Mouse (Mus musculus) heart, postnatal 36 days (tissue): ENCODE results near the gene 2310007B03Rik. TPM values are rescaled to one million over a fixed set of nuclear protein-coding genes. Genes with fewer than 3 reads are reported as not detected.

Experiments
- DNase-seq, 2 experiments: peaks; one replicate each; pipeline ENCODE4 v3.0.0; 2021 to 2022
- intact Hi-C: fragments of 180-260 bp; cut with DNase I; formaldehyde crosslinking; loops from one replicate; pipeline ENCODE4 v1.15.1; 2025
- total RNA-seq, 2 experiments: library from RNA; stranded (reverse); gene quantifications; 2 replicates each; pipeline ENCODE4 v1.2.3; 2021

Gene 2310007B03Rik
- total RNA-seq, 2 experiments from 2014 or later, result not detected

DNA sequence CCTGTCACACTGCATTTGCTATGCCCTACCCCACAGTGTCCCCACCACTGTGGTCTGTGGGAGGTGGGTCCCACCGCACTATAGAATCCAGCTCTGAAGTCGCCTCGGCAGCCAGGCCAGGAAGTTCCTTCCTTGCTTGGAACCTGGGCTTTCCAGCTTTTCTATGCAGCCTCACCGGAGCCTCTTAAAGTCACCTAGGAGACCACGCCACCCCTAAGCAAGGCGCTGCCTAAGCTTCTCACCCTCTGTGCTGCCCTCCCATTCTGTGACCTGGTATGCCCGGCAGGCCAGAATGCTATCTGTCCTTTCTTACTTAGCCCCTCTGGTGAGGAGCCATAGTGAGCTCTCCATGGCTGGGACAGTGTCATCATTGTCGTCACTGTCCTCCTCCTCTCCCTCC lies 602 bp upstream of the 2310007B03Rik start:
- intact Hi-C loops, result no loop called here
- no peak for DNase-seq

DNA sequence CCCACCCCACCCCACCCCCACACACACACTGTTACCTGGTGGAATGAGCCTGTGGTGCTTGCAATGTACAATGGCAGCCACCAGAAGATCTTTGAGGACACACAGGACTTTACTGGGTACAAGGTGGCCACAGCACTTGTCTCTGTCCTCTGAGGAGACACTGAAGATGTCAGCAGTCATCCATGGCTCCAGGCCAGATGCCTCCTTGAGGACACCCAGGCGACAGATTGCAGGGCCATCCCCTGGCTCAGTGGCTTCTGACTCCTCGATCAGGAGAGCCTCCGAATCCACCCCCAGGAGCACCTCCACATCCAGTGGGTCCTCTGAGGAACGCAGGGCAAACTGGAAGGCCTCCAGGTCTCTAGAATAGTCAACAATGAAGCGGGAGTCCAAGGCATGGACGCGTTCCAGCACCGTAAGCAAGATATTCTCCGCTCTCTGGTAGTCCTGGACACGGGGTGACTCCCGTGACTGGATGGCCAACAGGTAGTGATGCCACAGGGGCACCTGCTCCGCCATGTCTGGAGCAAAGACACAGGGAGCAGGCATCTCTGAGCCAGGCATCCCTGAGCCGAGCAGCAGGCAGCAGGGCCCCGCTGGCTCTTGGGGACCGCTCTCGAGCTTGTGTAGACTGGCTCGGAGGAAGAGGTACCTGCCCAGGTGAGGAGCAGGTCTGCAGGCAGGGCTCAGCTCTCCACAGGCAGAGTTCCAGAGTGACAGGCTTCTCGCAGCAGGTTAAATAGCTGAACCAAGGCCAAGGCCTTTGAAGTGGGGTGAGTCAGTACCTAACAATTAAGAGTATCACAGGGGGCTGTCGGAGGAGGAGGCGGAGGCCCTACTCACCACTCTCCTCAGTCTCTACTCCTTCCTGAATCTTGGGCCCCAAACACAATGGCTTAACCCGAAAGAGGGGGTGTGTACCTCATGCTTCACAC lies 915 bp downstream of the 2310007B03Rik start:
- no peak for DNase-seq
- intact Hi-C loops, result no loop called here

DNA sequence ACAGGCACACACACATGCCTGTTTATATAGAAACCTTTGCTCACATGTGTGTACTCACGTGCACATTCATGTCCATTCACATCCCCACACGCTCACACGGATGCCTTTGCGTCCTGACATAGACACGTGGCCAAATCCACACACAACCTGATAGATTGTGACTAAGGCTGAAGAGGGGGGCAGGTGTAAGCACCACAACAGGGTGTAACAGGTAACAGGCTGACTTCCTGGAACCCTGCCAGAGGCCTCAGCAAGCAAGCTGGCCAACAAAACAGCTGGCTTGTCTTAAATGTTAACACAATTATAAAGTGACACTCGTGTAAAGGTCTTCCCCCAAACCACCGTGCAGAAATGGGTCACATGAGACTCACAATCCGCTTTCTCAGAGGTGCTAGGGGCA lies 1.8 kb downstream of the 2310007B03Rik start:
- intact Hi-C loops, result no loop called here
- DNase-seq, result no peak

DNA sequence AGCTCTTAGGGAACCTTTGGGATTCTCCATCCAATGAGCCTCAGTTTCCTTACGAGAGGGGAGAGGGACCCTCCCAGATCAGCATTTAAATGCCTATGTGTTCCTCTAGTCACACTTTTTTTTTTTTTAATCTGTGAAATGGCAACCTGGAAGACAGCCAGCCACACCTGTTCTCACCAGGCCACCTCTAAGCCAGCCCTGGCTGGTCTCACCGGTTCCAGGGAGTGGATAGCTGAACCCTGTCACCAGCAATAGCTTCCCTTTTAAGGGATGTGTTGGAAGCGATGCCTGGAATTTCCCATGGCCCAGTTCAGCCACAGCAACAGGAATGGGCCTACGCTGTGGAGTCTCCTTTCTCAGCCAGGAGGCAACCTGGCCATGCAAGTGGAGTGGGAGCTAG lies 3.2 kb downstream of the 2310007B03Rik start:
- intact Hi-C loops, result no loop called here
- DNase-seq, result no peak

DNA sequence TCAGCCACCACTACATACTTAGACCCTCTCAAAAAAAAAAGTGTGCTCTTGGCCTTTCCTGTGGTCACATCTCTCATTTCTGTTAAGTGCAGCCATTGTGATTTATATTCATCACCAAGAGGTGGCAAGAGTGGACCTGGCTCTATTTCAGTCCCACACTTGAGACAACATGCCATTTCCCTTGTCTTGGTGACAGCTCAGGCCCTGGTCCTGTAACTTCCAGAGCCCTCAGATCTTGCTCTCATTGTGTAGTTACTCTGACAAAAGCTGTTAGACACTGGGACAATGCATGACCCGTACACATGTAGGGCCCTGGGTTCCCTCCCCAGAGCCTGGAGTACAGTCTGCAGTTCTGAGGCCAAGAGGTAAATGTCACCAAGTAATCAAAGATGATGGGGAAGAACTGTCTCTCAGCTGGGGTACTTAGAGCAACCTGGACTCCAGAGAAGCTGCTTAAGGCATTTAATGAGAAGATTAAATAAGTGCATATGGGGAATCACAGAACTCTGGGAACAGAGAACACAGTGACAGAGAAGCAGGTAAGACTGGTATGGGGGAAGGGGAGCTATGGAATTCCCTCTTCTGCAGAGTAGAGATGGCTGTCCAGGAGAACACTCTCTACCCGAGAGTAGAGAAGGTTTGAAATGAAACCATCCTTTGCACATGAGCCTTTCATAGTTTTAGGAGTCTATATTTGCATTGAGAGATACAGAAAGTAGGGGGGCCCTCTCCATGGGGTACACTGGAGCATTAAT lies 9.7 kb downstream of the 2310007B03Rik start:
- intact Hi-C loops, result no loop called here
- DNase-seq, result no peak

DNA sequence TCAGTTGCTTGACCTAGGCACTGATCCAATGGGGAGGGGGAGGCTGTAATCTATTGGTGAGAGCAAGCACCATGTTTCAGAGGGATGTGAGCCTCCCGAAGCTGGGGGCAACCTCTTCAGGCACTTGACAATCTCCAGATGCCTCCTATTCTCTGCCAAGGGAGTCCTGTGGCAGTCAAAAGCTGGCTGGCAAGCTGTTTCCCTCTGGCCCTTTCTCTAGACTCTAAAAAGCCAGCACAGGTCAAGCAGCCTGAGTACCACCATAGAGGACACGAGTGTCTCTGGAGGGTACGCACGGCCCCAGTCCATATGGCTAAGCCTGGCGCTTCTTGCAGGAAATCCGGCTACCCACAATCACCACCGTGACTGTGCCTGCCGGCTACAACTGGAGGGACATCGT lies 16.6 kb downstream of the 2310007B03Rik start:
- DNase-seq, result peak in 1 of 2 experiments; percentile 16
- intact Hi-C loops, result no loop called here

DNA sequence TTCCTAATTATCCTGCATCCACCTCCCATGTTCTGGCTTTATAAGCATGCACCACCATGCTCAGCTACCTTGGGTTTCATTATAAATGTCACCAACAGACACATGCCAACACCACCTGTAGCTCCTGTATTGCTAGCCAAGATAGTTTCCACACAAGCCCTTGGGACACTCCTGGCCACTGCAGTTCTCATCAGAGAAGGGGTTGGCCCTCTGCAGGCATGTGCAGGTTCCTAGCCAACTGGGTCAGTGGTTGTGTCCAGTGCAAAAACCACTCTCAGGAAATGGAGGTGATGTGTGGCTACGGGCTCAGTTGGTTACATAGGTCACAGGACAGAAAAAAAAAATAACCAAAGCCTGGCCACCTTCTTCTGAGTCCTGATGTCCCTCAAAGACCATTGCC lies 17.9 kb downstream of the 2310007B03Rik start:
- DNase-seq, result no peak
- intact Hi-C loops, result no loop called here

DNA sequence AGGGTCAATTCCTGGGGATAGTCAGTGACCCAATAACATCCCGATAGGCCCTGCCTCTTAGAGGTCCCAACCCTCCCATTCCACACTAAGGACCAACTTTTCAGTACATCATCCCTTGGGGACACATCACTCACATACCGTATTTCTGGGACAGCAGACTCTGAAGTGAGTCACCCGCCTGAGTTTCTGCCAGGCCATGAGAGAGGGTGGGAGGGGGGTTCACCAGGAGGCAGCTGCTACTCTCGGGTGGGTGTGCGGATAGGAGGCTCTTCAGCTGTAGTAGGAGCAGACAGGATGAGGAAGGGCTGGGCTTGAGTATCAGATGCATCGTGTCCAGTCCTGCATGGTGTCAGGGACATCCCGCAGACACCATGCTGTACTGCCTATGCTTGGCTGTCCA lies 21.0 kb downstream of the 2310007B03Rik start:
- no peak for DNase-seq
- intact Hi-C loops, result no loop called here

DNA sequence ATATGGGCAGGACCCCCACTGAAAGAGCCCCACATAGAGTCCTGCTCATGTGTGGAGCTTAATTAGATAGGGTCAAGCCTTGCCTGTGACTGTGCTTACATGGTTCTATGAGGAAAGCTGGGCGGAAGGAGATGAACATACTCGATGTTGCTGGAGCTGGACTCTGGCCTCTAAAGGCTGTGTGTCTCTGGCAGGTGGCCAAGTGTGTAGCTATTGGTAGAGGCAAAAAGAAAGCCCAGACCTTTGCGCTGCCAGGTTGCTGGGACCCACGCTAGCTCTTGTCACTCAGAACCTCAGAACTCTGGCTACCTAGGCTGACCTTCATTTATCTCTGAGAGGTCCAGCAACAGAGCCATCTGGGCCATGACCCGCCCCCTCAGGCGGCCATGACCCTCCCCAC lies 22.2 kb downstream of the 2310007B03Rik start:
- intact Hi-C loops, result no loop called here
- DNase-seq, result no peak

DNA sequence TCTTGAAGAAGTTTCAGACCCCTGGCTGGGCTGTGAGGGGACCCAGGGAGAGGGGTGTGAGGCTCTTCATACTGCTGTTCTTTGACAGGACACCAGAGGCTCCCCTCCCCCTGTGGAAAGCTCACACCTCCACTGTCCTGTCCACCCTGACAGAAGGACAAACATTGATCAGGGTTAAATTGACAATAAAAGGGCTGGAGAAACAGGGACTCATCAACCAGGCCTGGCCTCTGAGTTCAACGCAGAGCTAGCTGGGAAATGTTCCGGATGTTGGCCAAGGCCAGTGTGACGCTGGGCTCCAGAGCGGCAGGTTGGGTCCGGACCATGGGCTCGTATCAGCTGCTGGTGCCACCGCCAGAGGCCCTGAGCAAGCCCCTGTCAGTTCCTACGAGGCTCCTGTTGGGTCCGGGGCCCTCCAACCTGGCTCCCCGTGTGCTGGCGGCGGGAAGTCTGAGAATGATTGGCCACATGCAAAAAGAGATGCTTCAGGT lies 25.7 kb downstream of the 2310007B03Rik start, which contains the start of gene Agxt:
Gene Agxt (plus strand): TSS at position 205 of the 491 bp plus-strand sequence.
- no peak for DNase-seq
- intact Hi-C loops, result no loop called here

DNA sequence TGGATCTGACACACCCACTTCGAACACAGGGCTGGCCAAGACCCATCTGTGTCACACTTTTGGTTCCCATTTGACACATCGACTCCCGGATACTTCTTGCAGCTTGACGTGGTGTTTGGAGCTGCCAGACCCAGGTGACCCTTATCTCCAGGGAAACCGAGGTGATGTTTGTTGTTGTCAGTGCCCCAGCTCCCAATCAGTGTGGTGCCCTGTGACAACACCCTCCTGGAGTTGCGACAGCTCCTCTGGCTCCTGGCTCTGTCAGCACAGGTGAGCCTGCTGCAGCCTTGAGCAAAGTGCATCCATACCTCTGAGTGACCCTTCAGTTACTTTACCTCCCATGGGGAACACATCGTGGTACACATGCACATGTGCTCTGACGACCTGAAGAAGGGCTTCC lies 28.1 kb downstream of the 2310007B03Rik start:
- DNase-seq, result no peak
- intact Hi-C loops, result no loop called here

DNA sequence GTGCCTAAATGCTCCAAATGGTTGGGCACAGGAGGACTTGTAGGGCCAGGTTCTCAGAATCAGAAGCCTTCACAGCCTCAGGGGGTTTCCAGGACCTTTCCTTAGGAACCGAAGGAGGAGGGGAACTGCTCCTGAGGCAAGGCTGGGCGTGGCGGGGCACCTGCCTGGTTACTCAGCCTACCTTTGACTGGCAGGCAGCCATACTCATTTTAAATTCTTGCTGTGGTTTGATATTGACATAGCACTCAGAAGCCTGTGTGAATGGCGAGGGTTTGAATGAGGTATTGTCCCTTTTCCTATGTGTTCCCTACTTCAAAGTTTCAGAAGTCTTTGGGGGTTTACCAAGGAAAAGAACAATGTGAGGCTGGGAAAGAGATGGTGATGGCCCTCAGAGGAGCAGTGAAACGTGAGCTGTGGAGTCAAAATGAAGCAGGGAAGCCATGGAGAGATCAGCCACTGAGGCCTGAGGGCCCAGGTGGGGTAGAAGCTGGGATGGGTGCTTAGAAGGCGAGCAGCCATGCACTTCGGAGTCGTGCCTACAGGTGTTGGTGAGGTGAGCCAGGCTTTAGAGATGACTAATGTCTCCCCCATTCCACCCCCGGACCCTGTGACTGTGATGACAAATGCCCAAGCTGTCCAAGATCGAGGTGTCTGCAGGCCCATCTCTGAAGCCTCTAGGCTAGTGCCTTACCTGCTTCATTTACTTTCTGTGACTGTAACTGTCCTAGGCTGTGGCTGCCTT lies 30.3 kb downstream of the 2310007B03Rik start:
- intact Hi-C loops, result no loop called here

DNA sequence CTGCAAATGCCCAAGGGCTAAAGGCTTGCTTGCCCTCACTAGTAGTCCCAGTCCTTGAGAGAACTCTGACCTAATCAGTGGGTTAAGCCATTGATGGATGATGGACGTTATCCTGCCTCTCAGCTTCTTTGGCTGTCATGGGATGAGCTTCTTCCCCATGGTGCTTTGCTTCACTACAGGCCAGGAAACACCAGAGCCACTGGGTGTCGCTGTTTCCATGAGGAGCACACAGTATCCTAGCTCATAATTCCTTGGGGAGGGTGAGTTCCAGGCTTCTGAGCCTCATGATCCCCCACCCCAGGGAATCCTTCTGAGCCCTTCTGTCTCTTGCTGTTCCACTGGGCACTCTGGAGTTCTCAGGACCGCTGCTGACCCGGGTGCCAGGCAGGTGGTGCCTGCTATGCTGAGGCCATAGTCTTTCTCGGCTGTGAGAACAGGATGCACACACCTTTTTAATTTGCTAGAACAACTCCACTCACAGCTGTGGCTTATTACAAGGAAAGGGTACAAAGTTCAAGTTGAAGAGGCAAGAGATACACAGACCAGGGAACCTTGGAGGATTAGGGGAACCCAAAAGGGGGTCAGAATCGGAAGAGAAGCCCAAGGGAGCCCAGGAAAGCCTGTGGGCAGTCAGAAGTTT lies 31.9 kb downstream of the 2310007B03Rik start:
- intact Hi-C loops, result loop anchor here (5.0 kb wide), 1 partner anchor 172 kb away; no protein-coding TSS in a partner anchor

More for the DNA sequence above, 30.3 kb downstream of the 2310007B03Rik start:
- no peak for DNase-seq

DNA sequence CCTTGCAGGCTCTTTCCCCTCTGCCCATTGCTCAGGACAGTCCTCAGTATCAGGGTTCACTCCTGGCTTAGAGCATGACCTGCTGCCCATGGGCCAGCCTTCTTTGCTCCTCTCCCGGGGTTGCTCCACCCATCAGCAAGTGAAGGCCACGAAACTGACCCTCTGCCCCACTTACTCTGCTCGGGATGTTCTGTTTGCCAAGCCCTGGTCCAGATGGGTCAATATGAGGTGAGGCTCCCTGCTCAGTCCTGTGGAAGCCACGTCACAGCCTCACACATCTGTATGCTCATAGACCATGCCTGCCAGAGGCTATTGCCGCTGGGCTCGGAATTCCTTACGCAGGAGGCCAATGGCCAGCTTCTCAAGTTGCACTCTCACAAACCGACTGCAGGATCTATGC lies 32.5 kb downstream of the 2310007B03Rik start:
- intact Hi-C loops, result loop anchor here (5.0 kb wide), 1 partner anchor 171 kb away; no protein-coding TSS in a partner anchor
- DNase-seq, result no peak

More for the DNA sequence above, 31.9 kb downstream of the 2310007B03Rik start:
- DNase-seq, result peak; percentile 39 to 50

DNA sequence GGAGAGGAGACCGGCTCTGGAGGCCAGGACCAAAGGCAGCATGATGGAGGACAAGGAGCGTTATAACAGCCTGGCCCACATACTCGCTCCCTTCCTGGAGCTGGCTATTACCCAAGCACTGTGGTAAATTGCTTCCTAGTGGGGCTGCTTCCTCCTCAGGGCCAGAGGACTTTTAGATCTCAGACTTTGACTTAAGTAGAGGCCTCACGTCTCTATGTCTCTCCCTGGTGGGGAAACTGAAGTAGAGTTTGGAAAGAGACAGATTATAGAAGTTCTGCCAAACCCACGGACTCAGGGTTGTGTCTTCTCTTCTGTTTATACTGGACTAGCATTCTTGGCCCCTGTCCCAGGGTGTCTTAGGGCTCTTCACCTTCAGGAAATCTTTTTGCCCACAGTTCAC lies 35.5 kb downstream of the 2310007B03Rik start:
- no peak for DNase-seq
- intact Hi-C loops, result loop anchor here (5.0 kb wide), 1 partner anchor 168 kb away; no protein-coding TSS in a partner anchor

DNA sequence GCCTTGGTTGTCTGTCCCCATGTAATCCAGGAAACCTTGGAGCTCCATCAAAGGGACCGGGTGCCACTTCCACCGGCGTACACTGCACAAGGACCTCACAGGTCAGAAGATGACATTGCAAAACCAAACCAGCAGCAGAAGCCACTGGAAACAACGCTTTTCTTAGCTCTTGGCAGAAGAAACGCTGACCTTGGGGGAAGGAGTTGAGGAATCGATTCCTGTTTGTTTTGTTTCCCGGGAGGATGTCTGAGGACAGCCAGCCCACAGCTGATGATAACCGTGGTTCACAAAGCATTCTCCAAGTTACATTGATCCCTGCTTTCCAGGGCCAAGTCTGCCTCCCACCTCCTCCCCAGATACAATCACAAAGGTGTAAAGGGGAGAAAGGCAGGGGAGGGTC lies 36.7 kb downstream of the 2310007B03Rik start:
- DNase-seq, result no peak
- intact Hi-C loops, result no loop called here

DNA sequence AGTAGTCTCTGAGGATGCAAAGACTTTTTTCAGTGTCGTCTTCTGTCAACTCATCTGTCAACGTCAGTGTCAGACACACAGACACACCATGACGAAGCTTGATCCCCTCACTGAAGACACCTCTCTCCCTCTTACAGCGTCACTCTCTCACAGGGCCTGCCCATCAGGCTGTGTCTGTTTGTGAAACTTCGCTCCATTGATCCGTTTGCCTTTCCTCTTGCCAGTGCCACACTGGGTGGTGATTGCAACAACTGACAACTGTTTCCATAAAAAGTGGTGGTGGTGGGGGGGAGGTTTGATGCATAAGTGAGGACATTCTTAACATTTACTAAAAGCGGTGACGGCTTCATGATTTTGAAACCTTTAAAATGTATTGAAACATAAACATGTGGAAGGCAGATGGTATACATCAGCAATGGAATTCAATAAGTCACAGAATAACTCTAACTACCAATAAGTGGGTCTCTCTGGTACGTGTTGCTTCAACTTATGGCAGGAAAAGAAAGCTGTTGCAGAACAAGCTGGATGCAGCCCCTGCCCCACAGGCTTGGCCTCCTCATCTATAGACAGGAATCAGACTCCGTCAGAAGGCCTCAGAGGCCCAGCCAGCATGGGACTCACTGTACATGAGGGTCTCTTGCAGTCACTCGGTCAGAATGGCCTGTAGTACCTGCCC lies 37.4 kb downstream of the 2310007B03Rik start:
- DNase-seq, result no peak
- intact Hi-C loops, result no loop called here

DNA sequence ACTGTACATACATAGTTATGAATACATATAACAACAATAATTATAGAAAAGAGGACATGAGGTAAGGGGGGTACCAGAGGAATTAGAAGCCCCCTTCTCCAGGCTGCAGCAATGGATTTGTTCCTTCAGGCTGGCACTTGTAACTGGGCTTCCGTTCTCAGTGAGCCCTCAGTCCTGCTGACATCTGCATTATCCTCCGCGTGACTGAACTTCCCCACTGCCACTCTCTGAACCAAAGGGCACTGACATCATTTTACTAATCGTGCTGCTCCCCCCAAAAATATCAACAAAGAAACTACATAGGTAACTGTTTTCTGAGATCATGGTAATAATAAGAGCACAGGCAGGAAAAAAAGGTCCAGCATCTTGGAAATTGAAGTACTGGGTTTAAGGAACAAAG lies 41.9 kb downstream of the 2310007B03Rik start:
- no peak for DNase-seq
- intact Hi-C loops, result no loop called here

DNA sequence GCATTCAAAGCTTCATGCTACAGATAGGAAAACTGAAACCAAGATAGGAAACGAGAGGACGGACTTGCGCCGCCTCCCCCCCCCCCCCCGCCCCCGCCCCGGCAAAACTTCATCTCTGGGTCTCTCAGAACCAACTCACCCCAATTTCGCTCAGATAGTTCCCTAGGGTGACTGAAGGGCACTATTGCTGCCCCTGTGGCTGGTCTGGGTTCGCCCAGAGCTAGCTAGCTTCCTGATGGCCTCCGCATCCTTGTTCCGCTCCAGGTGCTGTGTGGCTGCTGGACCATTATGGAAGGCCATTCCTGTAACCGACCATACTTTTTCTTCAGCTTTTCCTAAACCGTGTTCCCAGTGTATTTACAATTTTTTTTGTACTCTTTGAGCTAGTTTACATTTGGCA lies 45.3 kb downstream of the 2310007B03Rik start:
- intact Hi-C loops, result no loop called here
- no peak for DNase-seq
